Mouse (Mus musculus): Measurements from ENCODE around the gene Pdha2. TPM values are rescaled to one million over a fixed set of nuclear protein-coding genes. Genes with fewer than 3 reads are reported as not detected.

Pdha2 gene
- total RNA-seq (2021): not detected
- long read RNA-seq: 0 reads

GRCm38 (mm10) chr3:141212255-141212654 lies at the start of gene Pdha2:
TSS of gene Pdha2 (minus strand) at chr3:141212355.
- DNase-seq (ENCODE audit: low spot score in 2 of 2): no peak

GRCm38 (mm10) chr3:141260518-141260917 lies 48.4 kb upstream of the Pdha2 start:
- no peak for DNase-seq (ENCODE audit: low spot score in 2 of 2)

GRCm38 (mm10) chr3:141251440-141251839 lies 39.3 kb upstream of the Pdha2 start:
- peak in 1 of 2 experiments; percentile 11 for DNase-seq (ENCODE audit: low spot score in 2 of 2)

GRCm38 (mm10) chr3:141244725-141245298 lies 32.7 kb upstream of the Pdha2 start:
- no peak for DNase-seq (ENCODE audit: low spot score in 2 of 2)

GRCm38 (mm10) chr3:141238071-141238470 lies 25.9 kb upstream of the Pdha2 start:
- no peak for DNase-seq (ENCODE audit: low spot score in 2 of 2)

- no peak for DNase-seq (ENCODE audit: low spot score in 2 of 2)
These were observed 17.0 kb upstream of the Pdha2 start for GRCm38 (mm10) chr3:141229148-141229547.

GRCm38 (mm10) chr3:141222339-141222738 lies 10.2 kb upstream of the Pdha2 start:
- DNase-seq (ENCODE audit: low spot score in 2 of 2): no peak

GRCm38 (mm10) chr3:141218561-141218960 lies 6.4 kb upstream of the Pdha2 start:
- DNase-seq (ENCODE audit: low spot score in 2 of 2): no peak

- no peak for DNase-seq (ENCODE audit: low spot score in 2 of 2)
These were observed 4.8 kb upstream of the Pdha2 start for GRCm38 (mm10) chr3:141216999-141217398.

GRCm38 (mm10) chr3:141216237-141216636 lies 4.1 kb upstream of the Pdha2 start:
- no peak for DNase-seq (ENCODE audit: low spot score in 2 of 2)

GRCm38 (mm10) chr3:141214789-141215188 lies 2.6 kb upstream of the Pdha2 start:
- peak in 1 of 2 experiments; percentile 13 for DNase-seq (ENCODE audit: low spot score in 2 of 2)

- DNase-seq (ENCODE audit: low spot score in 2 of 2): no peak
These were observed 2.0 kb upstream of the Pdha2 start for GRCm38 (mm10) chr3:141214197-141214596.

- no peak for DNase-seq (ENCODE audit: low spot score in 2 of 2)
These were observed 511 bp downstream of the Pdha2 start for GRCm38 (mm10) chr3:141211644-141212043.

GRCm38 (mm10) chr3:141201766-141202165 lies 10.4 kb downstream of the Pdha2 start:
- DNase-seq (ENCODE audit: low spot score in 2 of 2): no peak

- no peak for DNase-seq (ENCODE audit: low spot score in 2 of 2)
These were observed 14.8 kb downstream of the Pdha2 start for GRCm38 (mm10) chr3:141197308-141197861.

GRCm38 (mm10) chr3:141191653-141192052 lies 20.5 kb downstream of the Pdha2 start:
- DNase-seq (ENCODE audit: low spot score in 2 of 2): no peak

GRCm38 (mm10) chr3:141190429-141190828 lies 21.7 kb downstream of the Pdha2 start:
- no peak for DNase-seq (ENCODE audit: low spot score in 2 of 2)

- no peak for DNase-seq (ENCODE audit: low spot score in 2 of 2)
These were observed 51.2 kb downstream of the Pdha2 start for GRCm38 (mm10) chr3:141160986-141161385.

All from layer of hippocampus, postnatal 10 days (tissue).